Mouse (Mus musculus) activated CD4-positive, CD25-positive, alpha-beta regulatory T cell, adult 4 months (primary cell): ENCODE measurements around the gene Ganab. TPM values are rescaled to one million over a fixed set of nuclear protein-coding genes. Genes with fewer than 3 reads are reported as not detected.

ENCODE experiments used
- polyA plus RNA-seq, 2 experiments: library from polyadenylated mRNA; unstranded; fragments of 100-300 nt; shearing (Covaris generic); gene quantifications; one replicate each; pipeline ENCODE4 v1.2.1; 2017

Ganab gene
- polyA plus RNA-seq, 2 experiments from 2014 or later: 40.0 to 57.3 TPM

Other genes starting within 250 kb of the Ganab start
- gene Chrm1, start 234.3 kb upstream of the Ganab start, polyA plus RNA-seq: not detected
- gene Slc3a2, start 174.7 kb upstream of the Ganab start, polyA plus RNA-seq: 10 to 100 TPM; 60.3 to 69.3 TPM
- 10 to 100 TPM; 43.3 to 70.5 TPM for gene Wdr74, start 162.2 kb upstream of the Ganab start, polyA plus RNA-seq
- not detected for gene 1700092M07Rik, start 157.4 kb upstream of the Ganab start, polyA plus RNA-seq
- gene Stx5a, start 156.7 kb upstream of the Ganab start, polyA plus RNA-seq: 100 to 1,000 TPM; 109 to 113 TPM
- 100 to 1,000 TPM; 126 to 163 TPM for gene Nxf1, start 141.0 kb upstream of the Ganab start, polyA plus RNA-seq
- gene Tmem223, start 127.1 kb upstream of the Ganab start, polyA plus RNA-seq: 100 to 1,000 TPM; 115 to 137 TPM
- 100 to 1,000 TPM in 1 of 2 experiments, 10 to 100 TPM in 1; 98.5 to 110 TPM for gene Tmem179b, start 123.6 kb upstream of the Ganab start, polyA plus RNA-seq
- 1 to 10 TPM; 3.5 to 6.9 TPM for gene Taf6l, start 111.7 kb upstream of the Ganab start, polyA plus RNA-seq
- 100 to 1,000 TPM; 171 to 186 TPM for gene Polr2g, start 99.5 kb upstream of the Ganab start, polyA plus RNA-seq
- 1 to 10 TPM; 2.1 TPM for gene Zbtb3, start 95.5 kb upstream of the Ganab start, polyA plus RNA-seq
- 10 to 100 TPM; 39.9 to 43.8 TPM for gene Ttc9c, start 78.7 kb upstream of the Ganab start, polyA plus RNA-seq
- gene Hnrnpul2, start 78.1 kb upstream of the Ganab start, polyA plus RNA-seq: 1 to 10 TPM; 6.0 to 6.1 TPM
- not detected for gene AC129217.1, start 68.3 kb upstream of the Ganab start, polyA plus RNA-seq
- gene Bscl2, start 60.6 kb upstream of the Ganab start, polyA plus RNA-seq: 100 to 1,000 TPM in 1 of 2 experiments, 10 to 100 TPM in 1; 93.4 to 102 TPM
- 1 to 10 TPM in 1 of 2 experiments, under 1 TPM in 1; 0.42 to 1.2 TPM for gene Gng3, start 58.9 kb upstream of the Ganab start, polyA plus RNA-seq
- gene Lrrn4cl, start 47.3 kb upstream of the Ganab start, polyA plus RNA-seq: not detected
- 10 to 100 TPM; 62.6 to 75.9 TPM for gene Ubxn1, start 26.6 kb upstream of the Ganab start, polyA plus RNA-seq
- 10 to 100 TPM; 85.8 to 90.4 TPM for gene Uqcc3, start 17.1 kb upstream of the Ganab start, polyA plus RNA-seq
- 10 to 100 TPM; 63.2 to 70.9 TPM for gene Lbhd1, start 14.3 kb upstream of the Ganab start, polyA plus RNA-seq
- gene Gm49403, start 14.1 kb upstream of the Ganab start, polyA plus RNA-seq: not detected
- 100 to 1,000 TPM; 112 to 130 TPM for gene 1810009A15Rik, start 9.2 kb upstream of the Ganab start, polyA plus RNA-seq
- gene Gm49416, start 9.1 kb upstream of the Ganab start, polyA plus RNA-seq: 1 to 10 TPM in 1 of 2 experiments, not detected in 1; 1.5 TPM
- 10 to 100 TPM in 1 of 2 experiments, 1 to 10 TPM in 1; 8.9 to 12.2 TPM for gene Ints5, start 5.1 kb upstream of the Ganab start, polyA plus RNA-seq
- gene B3gat3, start 22.3 kb downstream of the Ganab start, polyA plus RNA-seq: 10 to 100 TPM; 16.3 to 18.6 TPM
- gene Rom1, start 31.3 kb downstream of the Ganab start, polyA plus RNA-seq: 10 to 100 TPM in 1 of 2 experiments, 1 to 10 TPM in 1; 7.7 to 11.6 TPM
- 10 to 100 TPM; 20.4 to 25.1 TPM for gene Eml3, start 31.5 kb downstream of the Ganab start, polyA plus RNA-seq
- gene Mta2, start 43.8 kb downstream of the Ganab start, polyA plus RNA-seq: 100 to 1,000 TPM in 1 of 2 experiments, 10 to 100 TPM in 1; 58.5 to 101 TPM
- 10 to 100 TPM; 21.3 to 25.1 TPM for gene Tut1, start 55.8 kb downstream of the Ganab start, polyA plus RNA-seq
- 100 to 1,000 TPM; 589 to 842 TPM for gene Eef1g, start 69.0 kb downstream of the Ganab start, polyA plus RNA-seq
- gene Ahnak, start 91.2 kb downstream of the Ganab start, polyA plus RNA-seq: 10 to 100 TPM; 47.2 to 60.1 TPM
- not detected for gene Scgb1a1, start 189.9 kb downstream of the Ganab start, polyA plus RNA-seq
- gene Asrgl1, start 237.6 kb downstream of the Ganab start, polyA plus RNA-seq: 10 to 100 TPM; 23.1 to 40.1 TPM